Mouse (Mus musculus) erythroid progenitor cell, adult 5-6 weeks (primary cell): Measurements from ENCODE around the gene Lrrc66. TPM values are rescaled to one million over a fixed set of nuclear protein-coding genes. Genes with fewer than 3 reads are reported as not detected.

ENCODE experiments used
- ATAC-seq: replicated peaks from 2 replicates; pipeline ENCODE4 v1.8.0; 2016; ENCODE audit warnings: moderate number of reproducible peaks, mild to moderate bottlenecking, moderate TSS enrichment, inconsistent platforms; ENCODE audit not compliant: poor library complexity, low FRiP score, severe bottlenecking
- total RNA-seq, 2 experiments: library from RNA; stranded (forward) in 1 of 2; stranded (reverse) in 1 of 2; fragments of 150-400 nt in 1 of 2; fragments of 186-747, 209-891 nt in 1 of 2; gene quantifications; 2 replicates each; pipeline versions ENCODE4 v1.2.3 to v1.2.4; 2015 to 2017; ENCODE audit warnings: low replicate concordance in 2 of 2

Lrrc66 gene
- total RNA-seq, 2 experiments from 2014 or later = not detected

DNA sequence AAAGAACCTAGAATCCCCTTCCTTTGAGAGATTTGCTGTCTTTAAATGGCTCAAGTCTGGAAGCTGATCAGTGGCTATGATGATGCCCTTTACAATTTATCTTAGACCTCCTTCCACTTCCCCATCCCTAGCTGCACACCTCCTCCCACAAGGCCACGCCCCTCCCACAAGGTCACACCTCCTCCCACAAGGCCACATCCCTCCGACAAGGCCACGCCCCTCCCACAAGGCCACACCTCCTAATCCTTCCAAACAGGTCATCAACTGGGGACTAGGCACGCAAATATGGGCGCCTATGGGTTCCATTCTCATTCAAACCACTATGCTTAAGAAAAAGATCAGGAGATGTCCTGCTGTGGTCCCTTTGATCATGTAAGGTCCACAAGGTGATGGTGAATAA lies 63.1 kb downstream of the Lrrc66 start:
- ATAC-seq = no peak

DNA sequence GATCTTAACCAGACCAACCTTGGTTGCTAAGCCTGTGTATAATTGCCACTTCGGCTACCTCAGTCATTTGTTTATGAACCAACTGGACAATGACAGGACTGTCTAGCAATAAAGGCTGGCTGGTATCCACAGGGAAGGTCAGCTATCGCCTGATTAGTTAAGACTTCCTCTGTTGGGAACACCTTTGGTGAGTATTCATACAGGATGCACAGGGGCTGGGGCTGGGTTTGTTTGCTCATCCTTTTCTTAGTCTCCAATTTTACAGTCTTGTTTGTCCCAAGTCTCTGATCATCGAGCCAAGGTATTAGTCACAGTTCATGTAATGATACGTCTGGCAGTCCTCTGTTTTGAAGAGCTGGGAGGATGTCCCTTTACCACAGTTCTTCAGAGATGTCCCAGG lies 65.4 kb downstream of the Lrrc66 start:
- ATAC-seq = no peak

DNA sequence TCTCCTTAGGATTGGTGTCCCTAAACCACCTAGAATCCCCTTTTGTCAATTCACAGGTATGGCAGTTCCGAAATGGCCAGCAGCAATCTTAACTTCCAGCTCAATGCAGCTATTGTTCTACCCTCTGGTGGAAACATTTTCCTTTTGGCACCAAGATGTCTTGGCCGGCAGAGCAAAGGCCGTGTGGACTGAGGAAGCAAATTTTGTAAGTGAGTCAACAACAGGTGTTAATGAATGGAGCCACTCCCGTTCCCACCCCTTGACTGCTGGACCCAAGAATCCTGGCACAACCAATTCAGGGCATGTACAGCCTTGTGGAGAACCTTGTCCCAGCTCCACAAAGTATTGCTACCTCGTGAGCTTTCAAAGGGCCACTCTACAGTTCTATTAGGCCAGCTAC lies 66.2 kb downstream of the Lrrc66 start:
- no peak for ATAC-seq

DNA sequence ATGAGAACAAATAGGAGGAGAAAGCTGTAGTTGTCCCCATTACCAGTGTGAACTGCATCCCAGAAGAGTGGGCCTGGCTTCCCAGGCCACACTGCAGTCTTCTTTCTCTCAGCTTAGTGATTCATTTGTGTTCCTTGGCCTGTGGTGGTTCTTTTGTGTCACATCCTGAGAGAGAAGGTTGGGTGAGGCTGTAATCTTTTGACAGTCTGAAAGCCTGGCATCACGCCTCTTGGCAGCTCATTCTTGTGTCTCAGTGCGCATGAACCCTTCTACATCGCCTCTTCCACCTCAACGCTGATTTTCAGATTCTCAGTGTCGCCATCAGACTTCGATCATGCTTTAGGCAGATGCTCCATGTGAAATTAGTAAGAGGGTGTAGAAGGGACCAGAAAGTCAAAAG lies 68.3 kb downstream of the Lrrc66 start:
- no peak for ATAC-seq

DNA sequence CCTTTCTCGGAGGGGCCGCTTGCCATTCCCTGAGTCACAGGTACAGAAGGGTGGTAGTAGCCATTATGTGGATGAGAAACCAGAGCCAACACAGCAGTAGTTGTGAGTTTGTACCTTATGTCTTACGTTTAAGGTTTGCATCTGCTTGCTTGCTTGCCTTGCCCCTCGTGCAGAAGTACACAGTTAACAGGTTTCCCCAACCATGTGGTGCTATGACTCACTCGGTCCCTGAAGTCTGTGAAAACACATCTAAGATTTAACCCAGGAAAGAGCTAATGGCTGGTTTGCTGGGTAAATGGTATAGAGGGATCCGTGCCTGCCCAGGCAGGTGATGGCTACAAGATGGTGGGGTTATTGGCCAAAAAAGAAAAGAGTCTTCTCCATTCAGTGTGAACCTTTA lies 73.6 kb downstream of the Lrrc66 start:
- no peak for ATAC-seq

DNA sequence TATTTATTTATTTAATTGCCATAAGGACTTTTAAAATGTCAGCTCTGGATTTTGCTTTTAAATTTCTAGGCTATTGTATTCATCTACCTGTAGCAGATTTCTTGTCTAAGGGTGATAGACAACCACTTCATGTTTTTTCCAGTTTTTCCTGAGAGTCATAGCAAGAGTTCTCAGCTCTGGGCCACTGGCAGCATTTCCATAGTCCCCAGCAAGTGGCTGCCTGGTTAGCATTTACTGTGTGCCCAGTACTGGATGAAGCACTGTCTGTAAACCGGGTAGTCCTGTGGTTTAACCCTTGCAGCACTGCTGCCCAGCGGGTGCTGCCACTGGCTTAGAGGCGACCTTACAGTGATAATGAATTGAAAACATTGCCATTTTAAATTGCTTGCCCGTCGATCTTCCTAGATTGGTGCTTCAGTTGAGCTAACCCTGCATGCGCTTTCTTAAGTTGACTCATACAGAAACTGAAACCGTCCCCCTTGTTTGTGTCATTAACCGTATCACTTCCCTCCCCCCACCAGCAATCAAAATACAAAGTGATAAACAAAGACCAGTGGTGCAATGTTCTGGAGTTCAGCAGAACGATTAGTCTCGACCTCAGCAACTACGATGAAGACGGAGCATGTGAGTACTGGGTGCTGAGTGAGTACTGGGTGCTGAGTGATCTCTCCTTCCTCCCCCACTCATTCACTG lies 75.4 kb downstream of the Lrrc66 start:
- no peak for ATAC-seq

Other genes starting within 250 kb of the Lrrc66 start
- not detected in 2 replicates for gene Cwh43, start 226.5 kb downstream of the Lrrc66 start, total RNA-seq (2015; ENCODE audit: low replicate concordance)
- gene Cwh43, start 226.5 kb downstream of the Lrrc66 start, total RNA-seq (2017; ENCODE audit: low replicate concordance) = not detected in 2 replicates
- 1.3 and 5.4 TPM in 2 replicates for gene Dcun1d4, start 151.5 kb downstream of the Lrrc66 start, total RNA-seq (2015; ENCODE audit: low replicate concordance)
- 0.77 and 1.7 TPM in 2 replicates for gene Dcun1d4, start 151.5 kb downstream of the Lrrc66 start, total RNA-seq (2017; ENCODE audit: low replicate concordance)
- gene Sgcb, start 15.3 kb upstream of the Lrrc66 start, total RNA-seq (2015; ENCODE audit: low replicate concordance) = 4.2 TPM in 1 of 2 replicates, not detected in the other
- gene Sgcb, start 15.3 kb upstream of the Lrrc66 start, total RNA-seq (2017; ENCODE audit: low replicate concordance) = 1.3 TPM in 1 of 2 replicates, not detected in the other
- not detected in 2 replicates for gene Spata18, start 18.9 kb upstream of the Lrrc66 start, total RNA-seq (2015; ENCODE audit: low replicate concordance)
- not detected in 2 replicates for gene Spata18, start 18.9 kb upstream of the Lrrc66 start, total RNA-seq (2017; ENCODE audit: low replicate concordance)